Mouse (Mus musculus): ENCODE measurements around the gene Olfr1375. TPM values are rescaled to one million over a fixed set of nuclear protein-coding genes. Genes with fewer than 3 reads are reported as not detected.
"Not testable (repeated sequence)": the region's sequence is repeated elsewhere in the genome, so short reads cannot be mapped to it uniquely, and the experiment has no call there.

Olfr1375 gene
- polyA plus RNA-seq, 1 experiment from 2014 or later = not detected

GRCm38 (mm10) chr11:51034141-51034540 lies 13.8 kb upstream of the Olfr1375 start:
- not testable (repeated sequence) for ATAC-seq (ENCODE audit: low read depth); H3K9ac ChIP-seq (ENCODE audit: low read depth, low read length); H3K4me1 ChIP-seq (ENCODE audit: control insufficient read depth, low read depth, low read length); H3K9me3 ChIP-seq (replicated peaks; ENCODE audit: control insufficient read depth, low read length); H3K36me3 ChIP-seq (ENCODE audit: control insufficient read depth, insufficient read depth); H3K27me3 ChIP-seq (ENCODE audit: control insufficient read depth, insufficient read depth, low read depth, low read length); H3K4me3 ChIP-seq (ENCODE audit: low read depth, low read length); H3K27ac ChIP-seq (ENCODE audit: low read length); H3K4me2 ChIP-seq (ENCODE audit: low read depth, low read length)

GRCm38 (mm10) chr11:51035951-51036350 lies 12.0 kb upstream of the Olfr1375 start:
- Histone ChIP-seq H3K27ac (ENCODE audit: low read length) (no peak overlapping the region), H3K9me3 (replicated peaks; ENCODE audit: control insufficient read depth, low read length) (no peaks in the 10 kb centered on the region), H3K36me3 (ENCODE audit: control insufficient read depth, insufficient read depth) (no peaks in the 10 kb centered on the region), H3K9ac (ENCODE audit: low read depth, low read length) (no peak overlapping the region), H3K4me2 (ENCODE audit: low read depth, low read length) (no peak overlapping the region), H3K27me3 (ENCODE audit: control insufficient read depth, insufficient read depth, low read depth, low read length) (no peaks in the 10 kb centered on the region), H3K4me1 (ENCODE audit: control insufficient read depth, low read depth, low read length) (no peaks in the 10 kb centered on the region), H3K4me3 (ENCODE audit: low read depth, low read length) (no peak overlapping the region)
- whole genome bisulfite sequencing (ENCODE audit: insufficient replicate concordance) = 74% methylated on average over 2 of the region's 2 CpGs
- ATAC-seq (ENCODE audit: low read depth) = no peak

- H3K4me2 ChIP-seq (ENCODE audit: low read depth, low read length); H3K27ac ChIP-seq (ENCODE audit: low read length); H3K27me3 ChIP-seq (ENCODE audit: control insufficient read depth, insufficient read depth, low read depth, low read length); H3K36me3 ChIP-seq (ENCODE audit: control insufficient read depth, insufficient read depth); H3K9me3 ChIP-seq (replicated peaks; ENCODE audit: control insufficient read depth, low read length); H3K4me3 ChIP-seq (ENCODE audit: low read depth, low read length); H3K4me1 ChIP-seq (ENCODE audit: control insufficient read depth, low read depth, low read length); H3K9ac ChIP-seq (ENCODE audit: low read depth, low read length): not testable (repeated sequence)
- ATAC-seq (ENCODE audit: low read depth) = peak; percentile 66; the same call in 1 of the 2 replicates
- WGBS (ENCODE audit: insufficient replicate concordance) = 45% methylated on average over 3 of the region's 3 CpGs
These were observed 3.1 kb upstream of the Olfr1375 start for GRCm38 (mm10) chr11:51044776-51045175.

- no peaks in the 10 kb centered on the region for H3K36me3 ChIP-seq (ENCODE audit: control insufficient read depth, insufficient read depth)
- no peaks in the 10 kb centered on the region for H3K4me1 ChIP-seq (ENCODE audit: control insufficient read depth, low read depth, low read length)
- WGBS (ENCODE audit: insufficient replicate concordance) = 34% methylated on average over 2 of the region's 2 CpGs
- H3K27ac ChIP-seq (ENCODE audit: low read length) = no peak overlapping the region
- no peak for ATAC-seq (ENCODE audit: low read depth)
- no peak overlapping the region for H3K9ac ChIP-seq (ENCODE audit: low read depth, low read length)
- H3K4me3 ChIP-seq (ENCODE audit: low read depth, low read length) = no peak overlapping the region
- no peak overlapping the region for H3K4me2 ChIP-seq (ENCODE audit: low read depth, low read length)
- no peaks in the 10 kb centered on the region for H3K27me3 ChIP-seq (ENCODE audit: control insufficient read depth, insufficient read depth, low read depth, low read length)
- no peaks in the 10 kb centered on the region for H3K9me3 ChIP-seq (replicated peaks; ENCODE audit: control insufficient read depth, low read length)
These were observed 3.8 kb downstream of the Olfr1375 start for GRCm38 (mm10) chr11:51051678-51052077.

GRCm38 (mm10) chr11:51053230-51053629 lies 5.3 kb downstream of the Olfr1375 start:
- no peak for ATAC-seq (ENCODE audit: low read depth)
- H3K9me3 ChIP-seq (replicated peaks; ENCODE audit: control insufficient read depth, low read length) = no peaks in the 10 kb centered on the region
- no peak overlapping the region for H3K9ac ChIP-seq (ENCODE audit: low read depth, low read length)
- H3K27me3 ChIP-seq (ENCODE audit: control insufficient read depth, insufficient read depth, low read depth, low read length) = no peaks in the 10 kb centered on the region
- H3K4me1 ChIP-seq (ENCODE audit: control insufficient read depth, low read depth, low read length) = no peaks in the 10 kb centered on the region
- no peak overlapping the region for H3K4me3 ChIP-seq (ENCODE audit: low read depth, low read length)
- H3K4me2 ChIP-seq (ENCODE audit: low read depth, low read length) = no peak overlapping the region
- WGBS (ENCODE audit: insufficient replicate concordance) = 35% methylated on average over 3 of the region's 3 CpGs
- no peaks in the 10 kb centered on the region for H3K36me3 ChIP-seq (ENCODE audit: control insufficient read depth, insufficient read depth)
- H3K27ac ChIP-seq (ENCODE audit: low read length) = no peak overlapping the region

GRCm38 (mm10) chr11:51059151-51059571 lies 11.3 kb downstream of the Olfr1375 start, which contains the start of gene Zfp354a:
TSS of gene Zfp354a (plus strand) at chr11:51059257.
- H3K9ac ChIP-seq (ENCODE audit: low read depth, low read length) = peak within 1 kb of the TSS; percentile 64
- no peak within 1 kb of the TSS for H3K27ac ChIP-seq (ENCODE audit: low read length)
- H3K9me3 ChIP-seq (replicated peaks; ENCODE audit: control insufficient read depth, low read length) = no peaks in the 10 kb centered on the region
- under 1% methylated on average over 32 of the region's 32 CpGs for WGBS (ENCODE audit: insufficient replicate concordance)
- H3K4me2 ChIP-seq (ENCODE audit: low read depth, low read length) = peak within 1 kb of the TSS; percentile 65
- H3K36me3 ChIP-seq (ENCODE audit: control insufficient read depth, insufficient read depth) = no peaks in the 10 kb centered on the region
- peak within 1 kb of the TSS; percentile 67 for H3K4me3 ChIP-seq (ENCODE audit: low read depth, low read length)
- H3K27me3 ChIP-seq (ENCODE audit: control insufficient read depth, insufficient read depth, low read depth, low read length) = no peaks in the 10 kb centered on the region
- H3K4me1 ChIP-seq (ENCODE audit: control insufficient read depth, low read depth, low read length) = no peaks in the 10 kb centered on the region
- peak; percentile 75 for ATAC-seq (ENCODE audit: low read depth)

- 13% methylated on average over 14 of the region's 14 CpGs for WGBS (ENCODE audit: insufficient replicate concordance)
- H3K9ac ChIP-seq (ENCODE audit: low read depth, low read length) = peak overlapping the region; percentile 64
- H3K4me2 ChIP-seq (ENCODE audit: low read depth, low read length) = peak overlapping the region; percentile 65
- no peak overlapping the region for H3K27ac ChIP-seq (ENCODE audit: low read length)
- H3K4me3 ChIP-seq (ENCODE audit: low read depth, low read length) = peak overlapping the region; percentile 67
- no peaks in the 10 kb centered on the region for H3K36me3 ChIP-seq (ENCODE audit: control insufficient read depth, insufficient read depth)
- ATAC-seq (ENCODE audit: low read depth) = no peak
- no peaks in the 10 kb centered on the region for H3K4me1 ChIP-seq (ENCODE audit: control insufficient read depth, low read depth, low read length)
- H3K9me3 ChIP-seq (replicated peaks; ENCODE audit: control insufficient read depth, low read length) = no peaks in the 10 kb centered on the region
- no peaks in the 10 kb centered on the region for H3K27me3 ChIP-seq (ENCODE audit: control insufficient read depth, insufficient read depth, low read depth, low read length)
These were observed 11.7 kb downstream of the Olfr1375 start for GRCm38 (mm10) chr11:51059640-51060039.

- H3K9me3 ChIP-seq (replicated peaks; ENCODE audit: control insufficient read depth, low read length) = no peaks in the 10 kb centered on the region
- H3K4me1 ChIP-seq (ENCODE audit: control insufficient read depth, low read depth, low read length) = no peaks in the 10 kb centered on the region
- H3K4me2 ChIP-seq (ENCODE audit: low read depth, low read length) = no peak overlapping the region
- ATAC-seq (ENCODE audit: low read depth) = no peak
- H3K27ac ChIP-seq (ENCODE audit: low read length) = no peak overlapping the region
- H3K9ac ChIP-seq (ENCODE audit: low read depth, low read length) = no peak overlapping the region
- H3K27me3 ChIP-seq (ENCODE audit: control insufficient read depth, insufficient read depth, low read depth, low read length) = no peaks in the 10 kb centered on the region
- 77% methylated on average over 6 of the region's 6 CpGs for WGBS (ENCODE audit: insufficient replicate concordance)
- no peaks in the 10 kb centered on the region for H3K36me3 ChIP-seq (ENCODE audit: control insufficient read depth, insufficient read depth)
- H3K4me3 ChIP-seq (ENCODE audit: low read depth, low read length) = no peak overlapping the region
These were observed 13.1 kb downstream of the Olfr1375 start for GRCm38 (mm10) chr11:51060981-51061380.

- Histone ChIP-seq H3K9me3 (replicated peaks; ENCODE audit: control insufficient read depth, low read length) (no peaks in the 10 kb centered on the region), H3K4me1 (ENCODE audit: control insufficient read depth, low read depth, low read length) (no peaks in the 10 kb centered on the region), H3K4me2 (ENCODE audit: low read depth, low read length) (no peak overlapping the region), H3K9ac (ENCODE audit: low read depth, low read length) (no peak overlapping the region), H3K27ac (ENCODE audit: low read length) (no peak overlapping the region), H3K27me3 (ENCODE audit: control insufficient read depth, insufficient read depth, low read depth, low read length) (no peaks in the 10 kb centered on the region), H3K4me3 (ENCODE audit: low read depth, low read length) (no peak overlapping the region), H3K36me3 (ENCODE audit: control insufficient read depth, insufficient read depth) (no peaks in the 10 kb centered on the region)
- 75% methylated on average over 7 of the region's 7 CpGs for WGBS (ENCODE audit: insufficient replicate concordance)
- no peak for ATAC-seq (ENCODE audit: low read depth)
These were observed 15.4 kb downstream of the Olfr1375 start for GRCm38 (mm10) chr11:51063276-51063675.
